In genomic region chr9:75434172-75434793, GRCm38 (mm10) we compare ENCODE assay signal across 8 mouse cellular contexts. TPM values are rescaled to one million over a fixed set of nuclear protein-coding genes. Genes with fewer than 3 reads are reported as not detected.
A peak's percentile ranks its signal among the peaks of the same experiment; 100 is the strongest.
DNase-seq lines count a peak whose midpoint lies in the region; ATAC-seq and TF ChIP-seq lines count a peak whose summit lies in the region.

No protein-coding gene starts in this region.

- no peak overlapping the region for H3K4me2 ChIP-seq in stomach, embryonic 16.5 days (ENCODE audit: low read depth, low read length)

- H3K9me3 ChIP-seq in stomach, embryonic 16.5 days (replicated peaks; ENCODE audit: control insufficient read depth, low read length): no peaks in the 10 kb centered on the region

- TF ChIP-seq POLR2A in cerebellum, adult 2 months (IDR thresholded peaks at IDR 0.05; ENCODE audit: borderline replicate concordance, insufficient read depth, low read length): no peak

- H3K4me1 ChIP-seq in cerebellum, adult 2 months (ENCODE audit: control insufficient read depth, insufficient read depth, low read length): peaks cover 18% of the 10 kb centered on the region
- H3K4me1 ChIP-seq in stomach, embryonic 16.5 days (ENCODE audit: control insufficient read depth, insufficient read depth, low read length): peaks cover 10% of the 10 kb centered on the region

- H3K27me3 ChIP-seq in cerebellum, adult 2 months (ENCODE audit: control insufficient read depth, insufficient read depth, low read length): no peaks in the 10 kb centered on the region
- no peaks in the 10 kb centered on the region for H3K27me3 ChIP-seq in stomach, embryonic 16.5 days (ENCODE audit: control insufficient read depth, insufficient read depth, low read length)

- 27% methylated on average over 7 of the region's 7 CpGs for WGBS in cerebellum, adult 2 months
- 36% methylated on average over 7 of the region's 7 CpGs for WGBS in stomach, embryonic 16.5 days

- H3K9ac ChIP-seq in stomach, embryonic 16.5 days (ENCODE audit: low read length): peak overlapping the region; percentile 39; the same call in 1 of the 2 replicates

- no peaks in the 10 kb centered on the region for H3K36me3 ChIP-seq in stomach, embryonic 16.5 days (ENCODE audit: control insufficient read depth, insufficient read depth, low read length)

- DNase-seq in cerebellum, adult 2 months: peak; percentile 45 to 72
- peak; percentile 78 to 80 for DNase-seq in cerebellum, postnatal 14 days
- DNase-seq in heart, postnatal 10 days: peak; percentile 82
- peak; percentile 71 to 77 for DNase-seq in kidney, postnatal 36 days
- peak; percentile 61 to 78 for DNase-seq in lung, postnatal 4 days

- TF ChIP-seq CTCF in cerebellum, adult 2 months (IDR thresholded peaks at IDR 0.05; ENCODE audit: borderline replicate concordance, insufficient read depth, low read depth, low read length): peak; percentile 20; the same call in 1 of the 2 replicates

- no peak for ATAC-seq in cerebellum, adult (ENCODE audit: insufficient number of reproducible peaks, low FRiP score, low TSS enrichment)
- peak; percentile 84 for ATAC-seq in CD4-positive, CD25-positive, alpha-beta regulatory T cell, adult 4 months
- 0 out of 2 replicates have a peak, but pooled peaks have one; percentile 34 for ATAC-seq in stomach, embryonic 16.5 days (ENCODE audit: insufficient read depth, low FRiP score)

- no peak overlapping the region for H3K27ac ChIP-seq in cerebellum, adult 2 months (ENCODE audit: insufficient read depth, low read length)
- peak overlapping the region; percentile 72 for H3K27ac ChIP-seq in stomach, embryonic 16.5 days (ENCODE audit: low read length)

- intact Hi-C loops in heart, postnatal 10 days (cut with DNase I): loop anchor here (2.0 kb wide), 2 partner anchors 25 to 73 kb away; no protein-coding TSS in a partner anchor

- H3K4me3 ChIP-seq in cerebellum, adult 2 months (replicated peaks; ENCODE audit: insufficient read depth, low read depth, low read length): no peak overlapping the region
- no peak overlapping the region for H3K4me3 ChIP-seq in stomach, embryonic 16.5 days (replicated peaks; ENCODE audit: low read length)

RNA-seq across cellular contexts. Expression of gene Leo1, which starts 7.0 kb away (rescaled TPM):
- 26.9 and 31.6 TPM in 2 replicates for polyA plus RNA-seq in cerebellum, adult 2 months (2012; rRNA removed)
- 10 to 100 TPM; 31.7 to 40.8 TPM for polyA plus RNA-seq in CD4-positive, CD25-positive, alpha-beta regulatory T cell, adult 4 months (2017; shearing (Covaris generic))
- total RNA-seq in heart, postnatal 10 days (2021): 10 to 100 TPM; 21.8 to 23.2 TPM
- polyA plus RNA-seq in stomach, embryonic 16.5 days (2015; fragmentation: Nextera tagmentation; extraction: Ambion mirVana): 33.3 and 34.9 TPM in 2 replicates

RNA-seq across cellular contexts. Expression of gene Mapk6, which starts 24.5 kb away (rescaled TPM):
- 71.3 and 76.0 TPM in 2 replicates for polyA plus RNA-seq in cerebellum, adult 2 months (2012; rRNA removed)
- polyA plus RNA-seq in CD4-positive, CD25-positive, alpha-beta regulatory T cell, adult 4 months (2017; shearing (Covaris generic)): 10 to 100 TPM; 31.1 to 45.6 TPM
- 10 to 100 TPM; 47.8 to 49.8 TPM for total RNA-seq in heart, postnatal 10 days (2021)
- polyA plus RNA-seq in stomach, embryonic 16.5 days (2015; fragmentation: Nextera tagmentation; extraction: Ambion mirVana): 49.1 and 51.9 TPM in 2 replicates
